ENCODE assay signal across 9 mouse cellular contexts in the genomic region with DNA sequence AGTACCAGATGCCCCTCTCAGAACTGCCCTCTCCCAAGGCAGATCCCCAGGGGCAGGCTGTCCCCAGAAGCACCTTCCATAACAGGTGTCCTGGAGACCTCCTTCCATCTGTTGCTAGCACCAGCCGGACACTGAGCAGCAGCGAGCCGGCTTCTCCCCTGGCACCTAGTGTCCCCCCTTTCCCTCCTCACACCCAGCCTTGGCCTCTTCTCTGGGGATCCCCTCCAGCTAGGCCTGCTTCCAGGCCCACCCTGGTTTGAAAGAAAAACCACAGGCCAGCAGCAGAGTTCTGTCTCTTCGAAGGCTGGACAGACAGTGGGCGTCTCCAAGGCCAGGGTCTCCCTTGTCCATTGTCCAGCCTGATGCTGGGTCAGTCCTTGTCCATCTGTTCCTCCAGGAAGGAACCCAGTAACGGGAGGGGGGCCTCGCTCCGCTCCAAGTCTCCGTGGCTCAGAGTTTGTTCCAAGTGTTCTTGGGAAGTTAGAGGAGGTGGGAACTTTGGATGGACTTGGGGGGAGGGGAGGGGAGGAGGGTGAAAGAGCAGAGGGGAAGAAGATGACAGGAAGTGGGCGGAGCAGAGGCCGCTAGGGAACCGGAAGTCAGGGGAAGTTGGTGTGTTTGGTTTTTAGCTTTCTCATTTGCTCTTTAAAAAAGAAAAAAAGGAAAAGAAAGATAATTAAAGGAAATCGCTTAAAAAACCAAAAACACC. TPM values are rescaled to one million over a fixed set of nuclear protein-coding genes. Genes with fewer than 3 reads are reported as not detected.
DNase-seq lines count a peak whose midpoint lies in the region; ATAC-seq lines count a peak whose summit lies in the region.
"Had no signal": no experiment of that assay in that cellular context is flagged by ENCODE, and none has a peak within 500 bp of the region (broad histone marks: within the 10 kb centered on the region; RNA-seq: fewer than 3 reads in every experiment).

No protein-coding gene starts in this region.

- H3K36me3 ChIP-seq in heart, embryonic 13.5 days, result no peaks in the 10 kb centered on the region
- no peaks in the 10 kb centered on the region for H3K36me3 ChIP-seq in kidney, embryonic 15.5 days

- peak overlapping the region; percentile 76 for H3K27ac ChIP-seq in heart, embryonic 13.5 days (replicated peaks)
- H3K27ac ChIP-seq in kidney, embryonic 15.5 days, result peak overlapping the region; percentile 82

- no peaks in the 10 kb centered on the region for H3K9me3 ChIP-seq in heart, embryonic 13.5 days
- no peaks in the 10 kb centered on the region for H3K9me3 ChIP-seq in kidney, embryonic 15.5 days (replicated peaks)

- H3K27me3 ChIP-seq in heart, embryonic 13.5 days (replicated peaks), result peaks cover 33% of the 10 kb centered on the region; the same call in 1 of the 2 replicates
- H3K27me3 ChIP-seq in kidney, embryonic 15.5 days, result no peaks in the 10 kb centered on the region

- ATAC-seq in heart, embryonic 13.5 days (ENCODE audit: extremely low read depth, insufficient number of reproducible peaks, low FRiP score, low TSS enrichment), result no peak
- 0 out of 2 replicates have a peak, but pooled peaks have one; percentile 24 for ATAC-seq in kidney, embryonic 15.5 days (replicated peaks; ENCODE audit: low FRiP score)

- H3K4me1 ChIP-seq in heart, embryonic 13.5 days, result peaks cover 6% of the 10 kb centered on the region; the same call in 1 of the 2 replicates
- H3K4me1 ChIP-seq in kidney, embryonic 15.5 days, result peaks cover 34% of the 10 kb centered on the region

- peak overlapping the region; percentile 22 for H3K4me3 ChIP-seq in heart, embryonic 13.5 days
- H3K4me3 ChIP-seq in kidney, embryonic 15.5 days (replicated peaks), result 0 out of 2 replicates have a peak overlapping the region, but pooled peaks have one; percentile 0

- DNase-seq in adrenal gland, adult 8-10 months, result peak; percentile 28
- no peak for DNase-seq in adrenal gland, postnatal 4 days (ENCODE audit: low spot score in 2 of 2)
- DNase-seq in ZHBTc4 (ENCODE audit: low read depth, low spot score), result peak; percentile 95
- DNase-seq in lung, postnatal 36 days, result peak; percentile 70
- peak; percentile 79 for DNase-seq in thymus, postnatal 14 days
- DNase-seq in ovary, postnatal 14 days (ENCODE audit: low spot score), result no peak

- H3K4me2 ChIP-seq in heart, embryonic 13.5 days, result peak overlapping the region; percentile 42
- peak overlapping the region; percentile 41 for H3K4me2 ChIP-seq in kidney, embryonic 15.5 days

- 48% methylated on average over 13 of the region's 13 CpGs for WGBS in heart, embryonic 13.5 days
- 49% methylated on average over 13 of the region's 13 CpGs for WGBS in kidney, embryonic 15.5 days

- H3K9ac ChIP-seq in heart, embryonic 13.5 days, result peak overlapping the region; percentile 41; the same call in 1 of the 2 replicates
- H3K9ac ChIP-seq in kidney, embryonic 15.5 days, result no peak overlapping the region

RNA-seq across cellular contexts. Expression of gene 4933428G20Rik, which starts 11.7 kb away (rescaled TPM):
- under 1 TPM in 3 of 4 experiments, not detected in 1; 0.35 to 0.80 (median 0.45) TPM for total RNA-seq in adrenal gland, adult 8-10 months (2022)
- under 1 TPM; 0.37 to 0.48 TPM for total RNA-seq in adrenal gland, postnatal 4 days (2021)
- 0.84 and 1.5 TPM in 2 replicates for polyA plus RNA-seq in heart, embryonic 13.5 days (2015; fragmentation: Nextera tagmentation; extraction: Ambion mirVana)
- polyA plus RNA-seq in kidney, embryonic 15.5 days (2015; fragmentation: Nextera tagmentation; extraction: Ambion mirVana), result 0.49 and 0.84 TPM in 2 replicates
- total RNA-seq: hematopoietic stem cell, adult 5-6 weeks had no signal

Comparison
In these comparisons a context has a peak if more than half of its experiments do, and no peak if none do; other contexts are left out.
1. DNase-seq: peak in adrenal gland, adult 8-10 months (single experiment), ZHBTc4 (single experiment), lung, postnatal 36 days (single experiment) and thymus, postnatal 14 days (single experiment); none in adrenal gland, postnatal 4 days (0 of 2) and ovary, postnatal 14 days (single experiment).